Mouse (Mus musculus) stomach, postnatal 0 days (tissue): ENCODE measurements at regions not wholly inside any gene's neighbourhood (a gene's known extent, or its start where the extent isn't known, plus 50 kb on each side); places are given as distances from the start of the nearest gene placed in this dataset.

Experiments used
- ATAC-seq: fragments of 200-750 bp; cut with Nextera tagmentation; 2 replicates; pipeline ENCODE4 v1.8.0; 2017; ENCODE audit not compliant: low FRiP score, low TSS enrichment
- DNase-seq: peaks from one replicate; pipeline ENCODE4 v3.0.0-alpha.2; 2016; ENCODE audit warnings: low spot score
- H3K27ac ChIP-seq: fragments of 300-500 bp; sonication (generic); replicated peaks from 2 replicates; pipeline ENCODE4 v1.5.1; 2014; ENCODE audit warnings: mild to moderate bottlenecking, control low read depth
- H3K27me3 ChIP-seq: fragments of 300-500 bp; sonication (generic); 2 replicates; pipeline ENCODE4 v1.6.1; 2014; ENCODE audit warnings: low read length; ENCODE audit not compliant: control insufficient read depth, insufficient read depth
- H3K36me3 ChIP-seq: fragments of 300-500 bp; sonication (generic); 2 replicates; pipeline ENCODE4 v1.6.1; 2014; ENCODE audit warnings: low read length, mixed read lengths; ENCODE audit not compliant: control insufficient read depth, insufficient read depth
- H3K4me1 ChIP-seq: fragments of 300-500 bp; sonication (generic); replicated peaks from 2 replicates; pipeline ENCODE4 v1.6.1; 2014; ENCODE audit warnings: antibody characterized with exemption; ENCODE audit not compliant: control insufficient read depth, insufficient read depth
- H3K4me2 ChIP-seq: fragments of 300-500 bp; sonication (generic); replicated peaks from 2 replicates; pipeline ENCODE4 v1.6.1; 2014; ENCODE audit warnings: low read depth, mild to moderate bottlenecking, control low read depth, moderate library complexity
- H3K4me3 ChIP-seq: fragments of 300-500 bp; sonication (generic); 2 replicates; pipeline ENCODE4 v1.5.1; 2014; ENCODE audit warnings: low read depth, low read length, control low read depth
- H3K9ac ChIP-seq: fragments of 300-500 bp; sonication (generic); 2 replicates; pipeline ENCODE4 v1.6.1; 2014; ENCODE audit warnings: mild to moderate bottlenecking, low read length, control low read depth, mixed read lengths
- H3K9me3 ChIP-seq: fragments of 300-500 bp; sonication (generic); 2 replicates; pipeline ENCODE4 v1.6.1; 2016; ENCODE audit warnings: low read length; ENCODE audit not compliant: control insufficient read depth
- CTCF ChIP-seq: IDR thresholded peaks from 2 replicates; pipeline ENCODE4 v1.5.1; 2016; ENCODE audit warnings: antibody characterized with exemption, low read depth, mild to moderate bottlenecking, moderate library complexity
- EP300 ChIP-seq: optimal IDR thresholded peaks from 2 replicates; pipeline ENCODE3; 2016; ENCODE audit warnings: antibody characterized with exemption
- WGBS: fragments of 180-500 bp; shearing (Covaris S2); extraction: QIAGEN DNeasy Blood & Tissue Kit; methylation state at CpG from one replicate; pipeline ENCODE4 v1.1.7; 2014; 5-methylcytosine and 5-hydroxymethylcytosine counted together

- Histone ChIP-seq H3K9ac (no peak overlapping the region), H3K36me3 (no peaks in the 10 kb centered on the region), H3K4me1 (no peaks in the 10 kb centered on the region), H3K27ac (no peak overlapping the region), H3K9me3 (no peaks in the 10 kb centered on the region), H3K27me3 (no peaks in the 10 kb centered on the region), H3K4me2 (no peak overlapping the region), H3K4me3 (no peak overlapping the region)
- WGBS, result 83% methylated on average over 6 of the region's 6 CpGs
- ATAC-seq, result no peak
- no peak for DNase-seq
- TF ChIP-seq EP300 (no peak), CTCF (no peak)
These were observed 235.5 kb downstream of the Fam169b start for GRCm38 (mm10) chr7:68509096-68509495.

GRCm38 (mm10) chr7:68491143-68491810, 217.6 kb downstream of the Fam169b start:
- Histone ChIP-seq H3K27ac (no peak overlapping the region), H3K27me3 (no peaks in the 10 kb centered on the region), H3K4me1 (no peaks in the 10 kb centered on the region), H3K36me3 (no peaks in the 10 kb centered on the region), H3K9ac (no peak overlapping the region), H3K9me3 (no peaks in the 10 kb centered on the region), H3K4me3 (no peak overlapping the region), H3K4me2 (no peak overlapping the region)
- 52% methylated on average over 6 of the region's 6 CpGs for WGBS
- ATAC-seq, result 0 out of 2 replicates have a peak, but pooled peaks have one; percentile 40
- no peak for DNase-seq
- TF ChIP-seq CTCF (no peak), EP300 (no peak)

DNA sequence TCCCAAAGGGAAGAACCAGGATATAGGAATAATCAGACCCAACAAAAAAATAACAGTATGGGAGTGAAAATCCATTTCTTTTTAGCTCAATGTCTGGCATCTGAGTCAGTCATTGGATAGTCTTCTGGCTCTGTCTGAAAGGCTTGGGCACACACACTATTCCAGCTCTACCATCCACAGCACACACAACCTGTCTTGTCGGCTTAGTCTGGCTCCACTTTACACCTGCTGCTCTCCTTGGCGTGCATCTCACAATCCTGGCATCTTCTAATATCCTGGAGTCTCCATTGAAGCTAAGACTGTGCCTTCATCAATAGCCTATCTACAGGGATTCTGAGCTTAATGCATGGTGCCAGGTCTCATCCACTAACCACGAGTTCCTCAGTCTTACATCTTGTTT, 213.0 kb downstream of the Fam169b start:
- H3K4me3 ChIP-seq, result no peak overlapping the region

DNA sequence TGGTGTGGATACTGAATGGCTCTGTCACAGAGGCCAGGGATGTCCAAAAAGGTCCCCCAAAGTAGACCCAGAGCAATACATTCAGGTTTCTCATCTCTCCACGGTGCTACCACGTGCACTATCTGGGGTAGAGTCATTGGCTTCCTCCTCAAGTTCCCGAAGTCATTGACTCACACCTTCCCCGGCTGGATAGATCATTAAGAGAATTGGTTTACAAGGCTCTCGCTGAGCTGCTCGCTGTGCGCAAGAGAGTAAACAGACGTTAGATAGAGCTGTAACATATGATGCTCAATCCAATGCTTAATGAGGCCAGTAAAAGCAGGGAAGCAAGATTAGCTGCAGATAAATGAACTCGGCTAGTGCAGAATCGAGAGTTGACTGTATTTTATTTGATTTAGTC, 208.9 kb downstream of the Fam169b start:
- no peak overlapping the region for H3K27ac ChIP-seq
- no peaks in the 10 kb centered on the region for H3K9me3 ChIP-seq
- 47% methylated on average over 10 of the region's 10 CpGs for WGBS
- H3K9ac ChIP-seq, result no peak overlapping the region
- H3K4me1 ChIP-seq, result no peaks in the 10 kb centered on the region
- no peaks in the 10 kb centered on the region for H3K36me3 ChIP-seq
- no peaks in the 10 kb centered on the region for H3K27me3 ChIP-seq
- TF ChIP-seq CTCF (no peak), EP300 (no peak)
- no peak overlapping the region for H3K4me3 ChIP-seq
- no peak overlapping the region for H3K4me2 ChIP-seq
- 0 out of 2 replicates have a peak, but pooled peaks have one; percentile 10 for ATAC-seq
- DNase-seq, result no peak

More for the DNA sequence above, 213.0 kb downstream of the Fam169b start:
- 91% methylated on average over 3 of the region's 3 CpGs for WGBS
- Histone ChIP-seq H3K9me3 (no peaks in the 10 kb centered on the region), H3K36me3 (no peaks in the 10 kb centered on the region), H3K27me3 (no peaks in the 10 kb centered on the region), H3K4me2 (no peak overlapping the region), H3K9ac (no peak overlapping the region), H3K27ac (no peak overlapping the region), H3K4me1 (no peaks in the 10 kb centered on the region)
- DNase-seq (no peak), ATAC-seq (no peak)
- TF ChIP-seq CTCF (no peak), EP300 (no peak)

DNA sequence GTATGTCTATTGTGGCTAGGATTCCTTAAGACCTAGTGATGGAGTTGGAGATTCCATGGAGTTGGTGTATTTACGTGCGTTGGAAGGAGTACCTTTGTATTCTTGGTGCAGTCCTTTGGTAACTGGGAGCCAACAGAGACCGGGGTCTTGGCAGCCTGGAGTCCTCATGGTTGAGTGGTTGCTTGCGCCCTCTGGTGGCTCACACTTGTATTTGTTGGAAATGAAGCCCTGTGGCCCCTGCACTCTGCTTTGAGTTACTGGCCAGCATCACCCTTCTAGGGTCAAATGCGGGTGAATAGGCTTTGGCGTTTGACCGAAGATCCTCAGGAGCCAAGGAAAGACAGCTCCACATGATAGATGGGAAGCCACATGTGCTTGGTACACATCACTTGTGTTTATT, 207.1 kb downstream of the Fam169b start:
- Histone ChIP-seq H3K27me3 (no peaks in the 10 kb centered on the region), H3K9ac (no peak overlapping the region), H3K4me2 (no peak overlapping the region), H3K4me3 (no peak overlapping the region), H3K36me3 (no peaks in the 10 kb centered on the region), H3K9me3 (no peaks in the 10 kb centered on the region), H3K27ac (no peak overlapping the region), H3K4me1 (no peaks in the 10 kb centered on the region)
- peak; percentile 72 for DNase-seq
- ATAC-seq, result peak; percentile 56; the same call in 1 of the 2 replicates
- TF ChIP-seq EP300 (no peak), CTCF (peak; percentile 81)
- 24% methylated on average over 7 of the region's 7 CpGs for WGBS

DNA sequence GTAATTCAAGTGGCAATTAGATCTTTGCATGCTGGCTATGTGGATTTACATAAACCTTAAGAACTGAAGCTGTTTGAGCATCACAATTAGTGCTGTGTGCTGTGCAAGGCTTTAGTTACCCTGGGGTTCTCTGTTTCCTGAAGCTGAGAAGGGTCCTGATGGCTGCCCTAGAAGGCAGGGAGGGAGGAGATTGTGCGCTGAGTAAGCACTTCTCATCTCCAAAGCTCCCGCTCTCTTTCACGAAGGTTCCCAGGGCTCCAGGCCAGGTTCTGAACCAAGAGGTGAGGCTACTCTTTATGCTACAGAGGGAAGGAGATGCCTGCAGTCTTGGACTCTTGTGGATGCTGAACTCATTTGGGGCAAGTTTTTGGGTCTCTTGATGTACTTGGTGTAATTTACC, 206.7 kb downstream of the Fam169b start:
- TF ChIP-seq EP300 (no peak), CTCF (no peak)
- Histone ChIP-seq H3K4me2 (no peak overlapping the region), H3K4me1 (no peaks in the 10 kb centered on the region), H3K9ac (no peak overlapping the region), H3K27ac (no peak overlapping the region), H3K4me3 (no peak overlapping the region), H3K9me3 (no peaks in the 10 kb centered on the region), H3K27me3 (no peaks in the 10 kb centered on the region), H3K36me3 (no peaks in the 10 kb centered on the region)
- ATAC-seq, result no peak
- DNase-seq, result no peak
- 54% methylated on average over 3 of the region's 3 CpGs for WGBS
